Mouse (Mus musculus): Measurements from ENCODE around the gene Ubxn11.

DNA sequence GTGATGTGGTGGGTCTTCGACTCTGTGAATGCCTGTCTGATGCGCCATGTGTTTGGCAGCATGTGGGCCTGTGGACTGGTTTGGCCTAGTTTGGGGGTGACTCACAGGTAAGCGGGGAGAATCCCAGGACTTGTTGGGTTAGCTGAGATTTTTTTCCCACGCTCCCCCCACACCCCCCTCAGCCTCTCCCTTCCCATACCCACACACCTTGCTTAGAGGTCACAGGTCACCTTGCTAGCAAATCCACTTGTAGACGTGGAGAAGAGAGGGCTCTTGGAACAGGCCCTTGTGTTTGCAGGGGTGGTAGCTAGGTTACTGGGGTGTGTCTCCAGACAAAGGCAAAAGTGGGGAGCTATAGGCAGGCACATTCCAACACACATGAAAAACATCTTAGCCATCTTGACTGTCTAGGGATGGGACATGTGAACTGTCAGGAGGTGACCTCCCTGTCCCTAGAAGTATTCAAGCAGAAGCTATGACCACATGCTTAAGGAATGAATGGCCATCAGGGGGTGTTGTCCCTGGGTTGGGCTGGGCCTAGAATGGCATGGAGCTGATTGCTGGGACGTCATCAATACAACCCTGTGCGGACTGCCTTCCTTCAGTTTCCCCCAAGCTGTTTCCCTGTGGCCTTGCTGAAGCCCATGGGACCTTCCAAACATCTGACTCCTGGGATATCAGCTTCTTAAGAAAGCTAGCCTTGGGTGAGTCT, 34.4 kb upstream of the Ubxn11 start:
- TF ChIP-seq SIN3A (IDR thresholded peaks at IDR 0.05; ENCODE audit: low read length): no peak
- TF ChIP-seq POLR2A (IDR thresholded peaks at IDR 0.05; ENCODE audit: control insufficient read depth in 1 of 2, insufficient read depth in 1 of 2, low read depth in 1 of 2, low read length in 2 of 2, poor library complexity in 1 of 2): no peak
- TF ChIP-seq MAZ (IDR thresholded peaks at IDR 0.05; ENCODE audit: low read depth, low read length): no peak

All from MEL (cell line).